Mouse (Mus musculus) neural tube, embryonic 14.5 days (tissue): ENCODE results near the gene Tnfrsf13c. TPM values are rescaled to one million over a fixed set of nuclear protein-coding genes. Genes with fewer than 3 reads are reported as not detected.

Experiments used
- ATAC-seq: fragments of 200-750 bp; cut with Nextera tagmentation; 2 replicates; pipeline ENCODE4 v1.8.0; 2017; ENCODE audit warnings: low read depth, mild to moderate bottlenecking, moderate TSS enrichment, moderate library complexity
- H3K27ac ChIP-seq: fragments of 300-500 bp; sonication (generic); 2 replicates; pipeline ENCODE4 v1.5.1; 2014; ENCODE audit warnings: low read depth, mild to moderate bottlenecking, control low read depth, low read length, moderate library complexity, mixed read lengths
- H3K27me3 ChIP-seq: fragments of 300-500 bp; sonication (generic); 2 replicates; pipeline ENCODE4 v1.6.1; 2014; ENCODE audit warnings: low read length; ENCODE audit not compliant: control insufficient read depth, insufficient read depth
- H3K36me3 ChIP-seq: fragments of 300-500 bp; sonication (generic); 2 replicates; pipeline ENCODE4 v1.6.1; 2014; ENCODE audit warnings: low read length, mixed read lengths; ENCODE audit not compliant: control insufficient read depth, insufficient read depth
- H3K4me1 ChIP-seq: fragments of 300-500 bp; sonication (generic); 2 replicates; pipeline ENCODE4 v1.6.1; 2014; ENCODE audit warnings: low read length; ENCODE audit not compliant: control insufficient read depth, insufficient read depth
- H3K4me2 ChIP-seq: fragments of 300-500 bp; sonication (generic); 2 replicates; pipeline ENCODE4 v1.6.1; 2014; ENCODE audit warnings: mild to moderate bottlenecking, low read depth, low read length, control low read depth
- H3K4me3 ChIP-seq: fragments of 300-500 bp; sonication (generic); 2 replicates; pipeline ENCODE4 v1.5.1; 2014; ENCODE audit warnings: low read depth, low read length, control low read depth, mixed read lengths
- H3K9ac ChIP-seq: fragments of 300-500 bp; sonication (generic); replicated peaks from 2 replicates; pipeline ENCODE4 v1.6.1; 2014; ENCODE audit warnings: low read depth, mild to moderate bottlenecking, control low read depth, low read length, mixed read lengths
- H3K9me3 ChIP-seq: fragments of 300-500 bp; sonication (generic); 2 replicates; pipeline ENCODE4 v1.6.1; 2016; ENCODE audit warnings: low read length; ENCODE audit not compliant: control insufficient read depth
- WGBS: fragments of 180-500 bp; shearing (Covaris S2); extraction: QIAGEN DNeasy Blood & Tissue Kit; methylation state at CpG from one replicate; pipeline ENCODE4 v1.1.7; 2014; 5-methylcytosine and 5-hydroxymethylcytosine counted together
- polyA plus RNA-seq: library from polyadenylated mRNA; unstranded; fragments of >200 nt; fragmentation: Nextera tagmentation; extraction: Ambion mirVana; gene quantifications from 2 replicates; pipeline ENCODE4 v1.2.1, GENCODE M21; 2014

Gene Tnfrsf13c
- polyA plus RNA-seq, 1 experiment from 2014 or later, result 1.4 TPM

DNA sequence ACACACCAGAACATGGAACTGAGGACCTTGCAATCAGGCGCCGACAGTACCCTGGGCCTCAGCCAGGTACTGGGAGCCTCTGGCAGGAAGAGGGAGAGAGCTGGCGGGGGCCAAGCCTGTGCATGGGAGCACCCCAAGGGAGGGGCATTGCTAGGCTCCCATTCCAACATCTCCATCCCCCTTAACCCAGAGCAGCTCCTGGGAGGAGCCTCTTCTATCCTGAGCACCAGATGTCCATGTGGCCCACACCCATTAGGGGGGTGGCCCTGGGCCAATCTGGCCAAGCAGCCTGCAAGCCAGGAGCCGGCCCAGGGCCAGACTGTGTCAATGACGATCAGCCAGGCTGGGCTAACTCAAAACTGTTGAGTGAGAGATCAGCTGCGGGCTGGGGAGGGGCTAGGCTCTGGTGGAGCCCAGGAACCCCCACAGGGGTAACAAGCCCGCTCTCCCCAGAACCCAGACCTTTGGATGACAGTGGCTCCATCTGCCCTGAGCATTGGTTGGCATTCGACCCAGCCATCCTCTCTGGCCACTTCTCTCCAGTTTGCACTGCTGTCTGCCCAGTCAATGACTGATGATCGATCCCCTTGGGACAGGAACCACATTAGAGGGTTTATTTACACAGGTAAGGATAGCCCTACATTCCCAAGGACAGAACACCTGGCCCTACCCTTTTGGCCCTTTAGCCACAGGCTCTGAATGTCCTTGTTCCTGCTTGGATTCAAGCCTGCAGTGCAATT lies 17.6 kb downstream of the Tnfrsf13c start:
- Histone ChIP-seq H3K4me1 (peaks cover 16% of the 10 kb centered on the region), H3K9me3 (no peaks in the 10 kb centered on the region), H3K27me3 (peaks cover 44% of the 10 kb centered on the region), H3K9ac (no peak overlapping the region), H3K4me3 (no peak overlapping the region), H3K27ac (no peak overlapping the region), H3K36me3 (peaks cover 28% of the 10 kb centered on the region), H3K4me2 (no peak overlapping the region)
- ATAC-seq, result peak; percentile 74
- WGBS, result 58% methylated on average over 9 of the region's 9 CpGs

DNA sequence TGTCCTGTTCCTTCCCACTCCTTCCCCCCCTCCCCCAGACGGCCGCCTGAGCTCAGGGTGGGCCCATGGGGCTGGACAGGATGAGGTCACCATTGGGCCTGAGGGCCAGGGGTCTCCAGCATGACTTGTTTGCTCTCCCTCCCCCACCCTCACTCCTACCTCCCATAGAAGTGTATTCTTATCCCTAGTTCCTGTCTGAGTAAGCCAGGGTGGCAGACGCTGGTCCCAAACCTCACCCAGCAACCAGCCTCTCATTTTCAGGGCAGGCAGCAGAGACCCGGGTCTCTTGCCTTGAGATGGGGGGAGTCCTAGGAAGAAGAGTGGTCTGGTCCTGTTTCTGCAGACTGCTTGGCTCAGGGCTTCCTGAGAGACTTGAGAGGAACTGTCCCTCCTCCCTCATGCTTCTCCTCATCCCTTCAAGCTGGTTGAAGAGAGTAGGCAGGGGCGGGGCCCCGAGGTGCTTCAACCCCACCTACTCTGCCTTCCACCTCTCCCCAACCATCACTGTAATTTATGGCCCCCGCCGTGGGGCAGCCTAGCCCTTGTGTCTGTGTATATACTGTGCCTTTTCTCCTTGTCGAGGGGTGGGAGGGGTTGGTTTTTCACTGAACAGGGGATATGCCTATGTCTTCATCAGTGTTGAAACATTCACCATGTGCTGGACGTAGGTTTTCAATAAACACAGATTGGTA lies 19.3 kb downstream of the Tnfrsf13c start:
- ATAC-seq, result no peak
- WGBS, result 59% methylated on average over 10 of the region's 10 CpGs
- H3K4me1 ChIP-seq, result peaks cover 16% of the 10 kb centered on the region
- no peak overlapping the region for H3K4me3 ChIP-seq
- no peak overlapping the region for H3K9ac ChIP-seq
- no peak overlapping the region for H3K27ac ChIP-seq
- H3K27me3 ChIP-seq, result peaks cover 30% of the 10 kb centered on the region
- H3K9me3 ChIP-seq, result no peaks in the 10 kb centered on the region
- H3K36me3 ChIP-seq, result peaks cover 42% of the 10 kb centered on the region
- no peak overlapping the region for H3K4me2 ChIP-seq

GRCm38 (mm10) chr15:82203611-82204351 lies 20.4 kb downstream of the Tnfrsf13c start:
- Histone ChIP-seq H3K27me3 (peaks cover 22% of the 10 kb centered on the region), H3K9me3 (no peaks in the 10 kb centered on the region), H3K9ac (no peak overlapping the region), H3K27ac (no peak overlapping the region), H3K4me3 (no peak overlapping the region), H3K4me2 (no peak overlapping the region), H3K36me3 (peaks cover 51% of the 10 kb centered on the region), H3K4me1 (peaks cover 16% of the 10 kb centered on the region)
- ATAC-seq, result no peak
- WGBS, result 79% methylated on average over 20 of the region's 20 CpGs

GRCm38 (mm10) chr15:82203090-82203489 lies 21.1 kb downstream of the Tnfrsf13c start:
- H3K4me2 ChIP-seq, result no peak overlapping the region
- ATAC-seq, result no peak

DNA sequence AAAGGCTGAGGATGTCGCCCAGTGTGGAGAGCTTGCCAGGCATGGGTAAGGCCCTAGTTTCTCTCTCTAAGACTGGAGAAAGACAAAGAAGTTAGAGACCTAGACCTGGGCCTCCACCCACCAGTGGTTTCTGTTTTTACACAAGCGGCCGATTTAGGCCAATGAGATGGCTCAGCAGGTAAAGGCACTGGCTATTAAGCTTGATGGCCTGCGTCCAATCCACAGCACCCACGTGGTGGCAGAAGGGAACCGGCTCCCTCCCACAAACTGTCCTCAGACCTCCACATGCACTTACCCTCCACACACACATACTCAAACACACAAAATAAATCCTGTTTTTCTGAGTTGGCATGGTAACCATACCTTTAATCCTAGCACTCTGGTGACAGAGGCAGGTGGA lies 22.1 kb downstream of the Tnfrsf13c start:
- Histone ChIP-seq H3K27me3 (peaks cover 13% of the 10 kb centered on the region), H3K4me3 (no peak overlapping the region), H3K9me3 (no peaks in the 10 kb centered on the region), H3K36me3 (peaks cover 68% of the 10 kb centered on the region), H3K4me1 (peaks cover 13% of the 10 kb centered on the region), H3K27ac (no peak overlapping the region), H3K9ac (no peak overlapping the region), H3K4me2 (no peak overlapping the region)
- no peak for ATAC-seq
- 85% methylated on average over 6 of the region's 6 CpGs for WGBS

More at GRCm38 (mm10) chr15:82203090-82203489, 21.1 kb downstream of the Tnfrsf13c start:
- H3K36me3 ChIP-seq, result peaks cover 58% of the 10 kb centered on the region
- no peak overlapping the region for H3K9ac ChIP-seq
- H3K4me3 ChIP-seq, result no peak overlapping the region
- H3K9me3 ChIP-seq, result no peaks in the 10 kb centered on the region
- peaks cover 16% of the 10 kb centered on the region for H3K4me1 ChIP-seq
- no peak overlapping the region for H3K27ac ChIP-seq
- WGBS, result 97% methylated on average over 10 of the region's 10 CpGs
- peaks cover 16% of the 10 kb centered on the region for H3K27me3 ChIP-seq

DNA sequence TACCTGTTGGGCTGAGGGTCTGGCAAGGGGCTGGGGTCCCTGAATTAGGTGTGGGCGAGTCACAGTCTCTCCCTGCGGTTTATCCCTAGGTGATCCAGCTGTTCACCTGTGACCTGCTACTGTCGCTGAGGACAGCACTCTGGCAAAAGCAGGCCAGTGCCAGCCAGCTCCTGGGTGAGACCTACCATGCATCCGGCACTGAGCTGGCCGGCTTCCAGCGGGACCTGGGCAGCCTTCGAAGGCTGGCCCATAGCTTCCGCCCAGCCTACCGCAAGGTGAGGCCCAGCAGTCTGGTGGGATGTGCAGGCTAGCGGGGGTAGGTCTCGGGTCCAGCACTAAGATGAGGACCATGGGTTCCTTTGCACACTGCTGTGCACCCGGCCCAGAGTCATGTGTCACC lies 24.6 kb downstream of the Tnfrsf13c start:
- no peak overlapping the region for H3K4me2 ChIP-seq
- H3K27ac ChIP-seq, result no peak overlapping the region
- H3K4me1 ChIP-seq, result no peaks in the 10 kb centered on the region
- 93% methylated on average over 12 of the region's 12 CpGs for WGBS
- no peaks in the 10 kb centered on the region for H3K9me3 ChIP-seq
- ATAC-seq, result no peak
- no peak overlapping the region for H3K9ac ChIP-seq
- peaks cover 86% of the 10 kb centered on the region for H3K36me3 ChIP-seq
- no peaks in the 10 kb centered on the region; the same call in 1 of the 2 replicates for H3K27me3 ChIP-seq
- no peak overlapping the region for H3K4me3 ChIP-seq

DNA sequence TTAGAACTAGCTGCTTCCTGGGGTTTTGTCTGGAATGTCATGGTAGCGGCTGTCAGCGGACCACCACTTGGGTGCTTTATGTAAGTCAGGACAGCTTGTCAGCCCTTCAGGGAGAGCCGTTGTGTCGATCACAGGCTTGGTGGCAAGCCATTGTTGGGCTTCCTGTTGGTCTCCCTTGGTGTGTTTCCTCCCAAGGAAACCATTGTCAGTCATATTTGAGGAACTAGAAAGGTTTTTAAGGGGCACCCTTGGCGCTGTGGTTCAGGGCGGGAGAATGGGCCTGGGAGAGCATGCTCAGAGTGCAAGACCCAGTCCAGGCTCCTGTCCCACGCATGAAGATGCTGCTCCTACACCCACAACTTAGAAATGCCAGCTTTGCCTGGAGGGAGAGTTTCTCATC lies 25.8 kb downstream of the Tnfrsf13c start:
- Histone ChIP-seq H3K27me3 (no peaks in the 10 kb centered on the region), H3K9me3 (no peaks in the 10 kb centered on the region), H3K4me2 (no peak overlapping the region), H3K36me3 (peaks cover 87% of the 10 kb centered on the region), H3K9ac (no peak overlapping the region), H3K27ac (no peak overlapping the region), H3K4me3 (no peak overlapping the region), H3K4me1 (no peaks in the 10 kb centered on the region)
- WGBS, result 87% methylated on average over 7 of the region's 7 CpGs
- ATAC-seq, result no peak

GRCm38 (mm10) chr15:82197937-82198336 lies 26.2 kb downstream of the Tnfrsf13c start:
- no peak overlapping the region; the same call in 1 of the 2 replicates for H3K9ac ChIP-seq
- no peaks in the 10 kb centered on the region for H3K4me1 ChIP-seq
- H3K27me3 ChIP-seq, result no peaks in the 10 kb centered on the region
- no peak for ATAC-seq
- peaks cover 87% of the 10 kb centered on the region for H3K36me3 ChIP-seq
- no peaks in the 10 kb centered on the region for H3K9me3 ChIP-seq
- no peak overlapping the region for H3K27ac ChIP-seq
- no peak overlapping the region for H3K4me3 ChIP-seq
- no peak overlapping the region for H3K4me2 ChIP-seq
- 95% methylated on average over 11 of the region's 11 CpGs for WGBS
